25 mouse cellular contexts compared by ENCODE assay signal in genomic region chr3:102025659-102026058, GRCm38 (mm10). TPM values are rescaled to one million over a fixed set of nuclear protein-coding genes. Genes with fewer than 3 reads are reported as not detected.
DNase-seq lines count a peak whose midpoint lies in the region; ATAC-seq and TF ChIP-seq lines count a peak whose summit lies in the region.
"Had no signal": no experiment of that assay in that cellular context is flagged by ENCODE, and none has a peak within 500 bp of the region (broad histone marks: within the 10 kb centered on the region; RNA-seq: fewer than 3 reads in every experiment).

No protein-coding gene starts in this region.

- H3K4me1 ChIP-seq in heart, embryonic 10.5 days, result peaks cover 40% of the 10 kb centered on the region
- peaks cover 47% of the 10 kb centered on the region for H3K4me1 ChIP-seq in midbrain, embryonic 13.5 days (replicated peaks)
- H3K4me1 ChIP-seq in midbrain, embryonic 15.5 days, result peaks cover 15% of the 10 kb centered on the region

- no peaks in the 10 kb centered on the region for H3K36me3 ChIP-seq in heart, embryonic 10.5 days
- H3K36me3 ChIP-seq in midbrain, embryonic 13.5 days, result no peaks in the 10 kb centered on the region
- H3K36me3 ChIP-seq in midbrain, embryonic 15.5 days (replicated peaks), result no peaks in the 10 kb centered on the region
- H3K36me3 ChIP-seq: stomach, embryonic 15.5 days had no signal

- no peak overlapping the region for H3K4me3 ChIP-seq in heart, embryonic 10.5 days
- no peak overlapping the region for H3K4me3 ChIP-seq in midbrain, embryonic 13.5 days (replicated peaks)
- no peak overlapping the region for H3K4me3 ChIP-seq in midbrain, embryonic 15.5 days
- H3K4me3 ChIP-seq: stomach, embryonic 15.5 days had no signal

- no peak overlapping the region for H3K4me2 ChIP-seq in midbrain, embryonic 13.5 days (replicated peaks)
- no peak overlapping the region for H3K4me2 ChIP-seq in midbrain, embryonic 15.5 days
- H3K4me2 ChIP-seq: stomach, embryonic 15.5 days had no signal

- no peak for TF ChIP-seq POLR2A in brain, embryonic 14.5 days (IDR thresholded peaks at IDR 0.05; ENCODE audit: borderline replicate concordance, extremely low read depth, insufficient read depth, insufficient read length, poor library complexity, severe bottlenecking)

- H3K27me3 ChIP-seq in heart, embryonic 10.5 days (ENCODE audit: insufficient read depth, poor library complexity, severe bottlenecking), result peaks cover 10% of the 10 kb centered on the region; the same call in 1 of the 2 replicates
- no peaks in the 10 kb centered on the region; the same call in 1 of the 2 replicates for H3K27me3 ChIP-seq in midbrain, embryonic 13.5 days
- H3K27me3 ChIP-seq in midbrain, embryonic 15.5 days (replicated peaks), result no peaks in the 10 kb centered on the region

- no peak for TF ChIP-seq CTCF in brain, embryonic 14.5 days (IDR thresholded peaks at IDR 0.05; ENCODE audit: borderline replicate concordance, extremely low read depth, insufficient read depth, insufficient read length)

- ATAC-seq in midbrain, embryonic 13.5 days, result no peak
- no peak for ATAC-seq in midbrain, embryonic 15.5 days (replicated peaks)
- ATAC-seq in inflammation-experienced regulatory T-cells, adult 6 months, result peak; percentile 50

- peak; percentile 39 for DNase-seq in heart, embryonic 10.5 days (ENCODE audit: low spot score)
- DNase-seq in heart, postnatal 10 days, result no peak
- DNase-seq in brain, embryonic 14.5 days (ENCODE audit: low read depth), result peak; percentile 63
- no peak for DNase-seq in c-Kit-positive CD71-positive TER-119-positive erythroid progenitor cells, embryonic 14.5 days (ENCODE audit: low spot score)
- DNase-seq in adrenal gland, postnatal 25 days, result no peak
- DNase-seq: adrenal gland, postnatal 36 days; cerebellum, adult 8-10 months; gastrocnemius, postnatal 14 days; kidney, adult 18-20 months; layer of hippocampus, postnatal 36 days; lung, postnatal 14 days; right cerebral cortex, postnatal 25 days; thymus, adult 18-20 months had no signal

- 71% methylated on average over 5 of the region's 5 CpGs for WGBS in heart, embryonic 10.5 days
- 70% methylated on average over 5 of the region's 5 CpGs for WGBS in midbrain, embryonic 13.5 days
- WGBS in midbrain, embryonic 15.5 days, result 70% methylated on average over 5 of the region's 5 CpGs

- intact Hi-C loops in heart, postnatal 10 days (cut with DNase I), result no loop called here

- no peaks in the 10 kb centered on the region for H3K9me3 ChIP-seq in heart, embryonic 10.5 days
- no peaks in the 10 kb centered on the region for H3K9me3 ChIP-seq in midbrain, embryonic 13.5 days
- H3K9me3 ChIP-seq in midbrain, embryonic 15.5 days, result no peaks in the 10 kb centered on the region
- H3K9me3 ChIP-seq: stomach, embryonic 15.5 days had no signal

- H3K9ac ChIP-seq in midbrain, embryonic 13.5 days (replicated peaks), result no peak overlapping the region
- H3K9ac ChIP-seq in midbrain, embryonic 15.5 days, result no peak overlapping the region
- H3K9ac ChIP-seq: stomach, embryonic 15.5 days had no signal

- H3K27ac ChIP-seq in heart, embryonic 10.5 days, result no peak overlapping the region
- H3K27ac ChIP-seq in midbrain, embryonic 13.5 days, result peak overlapping the region; percentile 84
- H3K27ac ChIP-seq in midbrain, embryonic 15.5 days, result no peak overlapping the region
- H3K27ac ChIP-seq: kidney, postnatal 0 days; stomach, embryonic 15.5 days had no signal

RNA-seq across cellular contexts. Expression of gene Nhlh2, which starts 15.8 kb away (rescaled TPM):
- 0.27 and 0.57 TPM in 2 replicates for polyA plus RNA-seq in heart, embryonic 10.5 days (2016; fragmentation: Nextera tagmentation; extraction: Ambion mirVana)
- total RNA-seq in heart, postnatal 10 days (2021), result not detected
- 86.9 and 98.1 TPM in 2 replicates for polyA plus RNA-seq in midbrain, embryonic 13.5 days (2015; fragmentation: Nextera tagmentation; extraction: Ambion mirVana)
- polyA plus RNA-seq in midbrain, embryonic 15.5 days (2015; fragmentation: Nextera tagmentation; extraction: Ambion mirVana), result 38.8 and 44.3 TPM in 2 replicates
- polyA plus RNA-seq in brain, embryonic 14.5 days (2012; rRNA removed), result 32.5 and 40.8 TPM in 2 replicates
- polyA plus RNA-seq in inflammation-experienced regulatory T-cells, adult 6 months (2017; shearing (Covaris generic)), result not detected
- total RNA-seq in adrenal gland, postnatal 25 days (2021), result not detected in 2 replicates
- total RNA-seq: adrenal gland, postnatal 36 days; common myeloid progenitor, adult 5-6 weeks; gastrocnemius, postnatal 14 days; heart, adult 8-10 months; liver, adult 2 months; megakaryocyte, adult 5-6 weeks; monocyte, adult 5-6 weeks; neutrophil, adult 5-6 weeks had no signal
- polyA plus RNA-seq: heart, embryonic 16.5 days; kidney, postnatal 0 days; liver, adult 2 months had no signal

Comparison
In these comparisons a context has a peak if more than half of its experiments do, and no peak if none do; other contexts are left out.
1. DNase-seq: peak in heart, embryonic 10.5 days (single experiment) and brain, embryonic 14.5 days (single experiment); none in heart, postnatal 10 days (0 of 2), c-Kit-positive CD71-positive TER-119-positive erythroid progenitor cells, embryonic 14.5 days (single experiment) and adrenal gland, postnatal 25 days (single experiment).
2. RNA of gene Nhlh2, which starts 15.8 kb away (polyA plus RNA-seq): 86.9 to 98.1 TPM in midbrain, embryonic 13.5 days, 38.8 to 44.3 TPM in midbrain, embryonic 15.5 days and 32.5 to 40.8 TPM in brain, embryonic 14.5 days; 0.27 to 0.57 TPM in heart, embryonic 10.5 days and not detected in inflammation-experienced regulatory T-cells, adult 6 months; every median in the first group is over 10 times any median in the second.